Mouse (Mus musculus) frontal cortex, postnatal 10 days (tissue): ENCODE measurements at regions not wholly inside any gene's neighbourhood (a gene's known extent, or its start where the extent isn't known, plus 50 kb on each side); places are given as distances from the start of the nearest gene placed in this dataset.

Experiments used
- DNase-seq, 2 experiments: peaks; one replicate each; pipeline ENCODE4 v3.0.0; 2022; ENCODE audit warnings: low spot score in 2 of 2, mixed read lengths in 1 of 2

GRCm38 (mm10) chrX:107577501-107577900, 90.3 kb upstream of the Tbx22 start:
- peak in 1 of 2 experiments; percentile 5 for DNase-seq
